In the genomic region with DNA sequence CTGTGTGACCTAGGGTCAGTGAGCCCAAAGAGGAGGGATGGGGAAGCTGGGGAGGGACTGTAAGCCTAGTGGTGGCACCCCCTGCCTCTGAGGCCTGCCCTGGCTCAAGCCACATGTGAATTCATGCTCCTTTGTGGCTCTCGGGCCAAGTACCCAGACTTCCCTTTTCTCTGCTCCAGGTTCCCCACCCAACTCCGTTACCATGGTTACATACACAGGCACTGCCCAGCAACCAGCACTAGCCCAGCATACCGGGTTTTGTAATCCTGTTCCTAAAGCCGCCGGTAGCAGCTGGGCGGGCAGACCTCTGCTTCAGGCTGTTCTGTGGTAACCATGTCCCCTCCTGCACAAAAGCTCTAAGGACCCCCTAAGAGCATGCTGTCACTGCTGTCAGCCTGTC, we compare ENCODE assay signal across 9 mouse cellular contexts. TPM values are rescaled to one million over a fixed set of nuclear protein-coding genes. Genes with fewer than 3 reads are reported as not detected.
A peak's percentile ranks its signal among the peaks of the same experiment; 100 is the strongest.
DNase-seq lines count a peak whose midpoint lies in the region; ATAC-seq lines count a peak whose summit lies in the region.
"Had no signal": no experiment of that assay in that cellular context is flagged by ENCODE, and none has a peak within 500 bp of the region (broad histone marks: within the 10 kb centered on the region; RNA-seq: fewer than 3 reads in every experiment).

No protein-coding gene starts in this region.

- peaks cover 45% of the 10 kb centered on the region; the same call in 1 of the 2 replicates for H3K27me3 ChIP-seq in heart, embryonic 10.5 days (ENCODE audit: insufficient read depth, poor library complexity, severe bottlenecking)
- H3K27me3 ChIP-seq in hindbrain, embryonic 11.5 days (ENCODE audit: control insufficient read depth, insufficient read depth, low read length) = no peaks in the 10 kb centered on the region

- H3K27ac ChIP-seq in heart, embryonic 10.5 days = peak overlapping the region; percentile 22; the same call in 1 of the 2 replicates
- H3K27ac ChIP-seq in hindbrain, embryonic 11.5 days (ENCODE audit: low read depth, low read length) = peak overlapping the region; percentile 33; the same call in 1 of the 2 replicates
- H3K27ac ChIP-seq: heart, embryonic 13.5 days had no signal

- H3K4me2 ChIP-seq in hindbrain, embryonic 11.5 days (replicated peaks; ENCODE audit: low read depth, low read length) = no peak overlapping the region
- H3K4me2 ChIP-seq: heart, embryonic 13.5 days had no signal

- no peak overlapping the region for H3K9ac ChIP-seq in hindbrain, embryonic 11.5 days (ENCODE audit: low read depth, low read length)
- H3K9ac ChIP-seq: heart, embryonic 13.5 days had no signal

- peaks cover 51% of the 10 kb centered on the region for H3K4me1 ChIP-seq in heart, embryonic 10.5 days
- H3K4me1 ChIP-seq in hindbrain, embryonic 11.5 days (replicated peaks; ENCODE audit: control insufficient read depth, insufficient read depth, low read length) = peaks cover 21% of the 10 kb centered on the region

- intact Hi-C loops in heart, postnatal 14 days (cut with DNase I) = no loop called here

- H3K9me3 ChIP-seq in heart, embryonic 10.5 days = no peaks in the 10 kb centered on the region
- no peaks in the 10 kb centered on the region for H3K9me3 ChIP-seq in hindbrain, embryonic 11.5 days (ENCODE audit: control insufficient read depth, low read length)

- no peak overlapping the region for H3K4me3 ChIP-seq in heart, embryonic 10.5 days
- no peak overlapping the region for H3K4me3 ChIP-seq in hindbrain, embryonic 11.5 days (ENCODE audit: low read depth, low read length)
- H3K4me3 ChIP-seq: heart, embryonic 13.5 days had no signal

- no peak for DNase-seq in heart, embryonic 10.5 days (ENCODE audit: low spot score)
- no peak for DNase-seq in heart, postnatal 14 days
- peak; percentile 78 for DNase-seq in ZHBTc4 (ENCODE audit: low read depth, low spot score)
- peak; percentile 77 for DNase-seq in hindbrain, embryonic 11.5 days (ENCODE audit: low spot score)
- no peak for DNase-seq in frontal cortex, postnatal 14 days (ENCODE audit: low spot score in 2 of 2)
- no peak for DNase-seq in kidney, postnatal 10 days

- WGBS in heart, embryonic 10.5 days = 50% methylated on average over 6 of the region's 6 CpGs
- 24% methylated on average over 6 of the region's 6 CpGs for WGBS in hindbrain, embryonic 11.5 days

- ATAC-seq in hindbrain, embryonic 11.5 days (ENCODE audit: low FRiP score) = peak; percentile 70
- peak; percentile 13; the same call in 1 of the 2 replicates for ATAC-seq in megakaryocyte-erythroid progenitor cell, adult 5-6 weeks (replicated peaks; ENCODE audit: low FRiP score, low TSS enrichment, poor library complexity, severe bottlenecking)
- ATAC-seq in erythroblast, adult 5-6 weeks (replicated peaks; ENCODE audit: low FRiP score, poor library complexity, severe bottlenecking) = no peak

- no peaks in the 10 kb centered on the region for H3K36me3 ChIP-seq in heart, embryonic 10.5 days
- no peaks in the 10 kb centered on the region for H3K36me3 ChIP-seq in hindbrain, embryonic 11.5 days (ENCODE audit: control insufficient read depth, insufficient read depth, low read length)
- H3K36me3 ChIP-seq: heart, embryonic 13.5 days had no signal

RNA-seq across cellular contexts. Expression of a gene that starts 44.3 kb away (rescaled TPM):
- polyA plus RNA-seq in heart, embryonic 10.5 days (2016; fragmentation: Nextera tagmentation; extraction: Ambion mirVana) = 2.8 and 4.7 TPM in 2 replicates
- total RNA-seq in heart, postnatal 14 days (2021) = 1 to 10 TPM; 6.7 to 8.2 TPM
- polyA plus RNA-seq in hindbrain, embryonic 11.5 days (2014; fragmentation: Nextera tagmentation; extraction: Ambion mirVana) = 2.7 and 3.0 TPM in 2 replicates
- 56.9 and 94.9 TPM in 2 replicates for total RNA-seq in megakaryocyte-erythroid progenitor cell, adult 5-6 weeks (2014; fragmentation: Nextera tagmentation)
- total RNA-seq in megakaryocyte-erythroid progenitor cell, adult 5-6 weeks (2017) = 34.2 and 49.5 TPM in 2 replicates
- total RNA-seq in erythroblast, adult 5-6 weeks (2015; ENCODE audit: low replicate concordance) = 17.9 and 19.0 TPM in 2 replicates
- 16.3 and 35.7 TPM in 2 replicates for total RNA-seq in erythroblast, adult 5-6 weeks (2017; ENCODE audit: low replicate concordance)

Comparison
In these comparisons a context has a peak if more than half of its experiments do, and no peak if none do; other contexts are left out.
1. DNase-seq: peak in ZHBTc4 (single experiment) and hindbrain, embryonic 11.5 days (single experiment); none in heart, embryonic 10.5 days (single experiment), heart, postnatal 14 days (0 of 2), frontal cortex, postnatal 14 days (0 of 2) and kidney, postnatal 10 days (single experiment).